Mouse (Mus musculus) CH12.LX (cell line): Measurements from ENCODE around the gene Six5. TPM values are rescaled to one million over a fixed set of nuclear protein-coding genes. Genes with fewer than 3 reads are reported as not detected.
A peak's percentile ranks its signal among the peaks of the same experiment; 100 is the strongest.

Source experiments
- DNase-seq: peaks from one replicate; pipeline ENCODE4 v3.0.0-alpha.2; 2013; ENCODE audit errors: extremely low read depth
- H3K27ac ChIP-seq: 2 replicates; pipeline ENCODE4 v1.5.1; 2012; ENCODE audit warnings: low read depth, mild to moderate bottlenecking, control low read depth, moderate library complexity; ENCODE audit not compliant: insufficient read depth
- H3K27me3 ChIP-seq: replicated peaks from 2 replicates; pipeline ENCODE3; 2012; ENCODE audit warnings: inconsistent platforms
- H3K36me3 ChIP-seq, 2 experiments: replicated peaks in 1 of 2; 2 replicates each; pipeline versions ENCODE3 to v1.6.1; 2012; ENCODE audit warnings: inconsistent platforms in 1 of 2, low read length in 1 of 2, mild to moderate bottlenecking in 1 of 2, mixed read lengths in 1 of 2, moderate library complexity in 1 of 2; ENCODE audit not compliant: control insufficient read depth in 1 of 2, insufficient read depth in 1 of 2
- H3K4me1 ChIP-seq, 2 experiments: 2 replicates each; pipeline ENCODE4 v1.6.1; 2012; ENCODE audit warnings: inconsistent platforms in 1 of 2, moderate library complexity in 1 of 2; ENCODE audit not compliant: insufficient read depth in 2 of 2, control insufficient read depth in 1 of 2
- H3K4me2 ChIP-seq: 2 replicates; pipeline ENCODE4 v1.6.1; 2012; ENCODE audit warnings: low read depth, mild to moderate bottlenecking, control low read depth; ENCODE audit not compliant: poor library complexity, insufficient read depth, severe bottlenecking
- H3K4me3 ChIP-seq, 3 experiments: fragments of 150-350 bp in 1 of 3; sonication (generic) in 1 of 3; replicated peaks in 1 of 3; 2 replicates each; pipeline versions ENCODE3 to v1.5.1; 2011 to 2012; ENCODE audit warnings: low read depth in 2 of 3, low read length in 2 of 3, mild to moderate bottlenecking in 2 of 3, moderate library complexity in 2 of 3, control low read depth in 1 of 3, improper control_type of control experiment in 1 of 3, inconsistent platforms in 1 of 3, mixed read lengths in 1 of 3; ENCODE audit not compliant: poor library complexity in 1 of 3
- H3K79me2 ChIP-seq: replicated peaks from 2 replicates; pipeline ENCODE4 v1.6.1; 2012; ENCODE audit warnings: mild to moderate bottlenecking, moderate library complexity; ENCODE audit not compliant: control insufficient read depth, poor library complexity, insufficient read depth, severe bottlenecking; ENCODE audit errors: extremely low read depth
- H3K9ac ChIP-seq: 2 replicates; pipeline ENCODE4 v1.6.1; 2012; ENCODE audit warnings: low read depth, mild to moderate bottlenecking, control low read depth, moderate library complexity; ENCODE audit not compliant: insufficient read depth
- H3K9me3 ChIP-seq: replicated peaks from 2 replicates; pipeline ENCODE3; 2012; ENCODE audit warnings: low read length, inconsistent platforms, mixed read lengths
- BHLHE40 ChIP-seq: IDR thresholded peaks from 2 replicates; pipeline ENCODE4 v1.6.1; 2011; ENCODE audit warnings: mild to moderate bottlenecking, low read depth, low read length, improper control_type of control experiment
- CHD2 ChIP-seq: IDR thresholded peaks from 2 replicates; pipeline ENCODE4 v1.6.1; 2011; ENCODE audit warnings: low read length, improper control_type of control experiment
- CTCF ChIP-seq, 2 experiments: IDR thresholded peaks in 1 of 2; conservative IDR thresholded peaks in 1 of 2; 2 replicates each; pipeline ENCODE4 v1.5.1; 2011 to 2012; ENCODE audit warnings: low read depth in 2 of 2, low read length in 2 of 2, improper control_type of control experiment in 1 of 2, inconsistent platforms in 1 of 2, mild to moderate bottlenecking in 1 of 2, moderate library complexity in 1 of 2
- ELF1 ChIP-seq: IDR thresholded peaks from 2 replicates; pipeline ENCODE4 v1.6.1; 2014; ENCODE audit warnings: low read depth, mild to moderate bottlenecking, inconsistent platforms, low read length, improper control_type of control experiment
- EP300 ChIP-seq: IDR thresholded peaks from 2 replicates; pipeline ENCODE4 v1.6.1; 2011; ENCODE audit warnings: low read length, improper control_type of control experiment
- IRF4 ChIP-seq: IDR thresholded peaks from 2 replicates; pipeline ENCODE4 v1.6.1; 2014; ENCODE audit warnings: low read depth, mild to moderate bottlenecking, inconsistent platforms, low read length, improper control_type of control experiment
- JUN ChIP-seq: IDR thresholded peaks from 2 replicates; pipeline ENCODE4 v1.6.1; 2011; ENCODE audit warnings: low read depth, mild to moderate bottlenecking, low read length, improper control_type of control experiment, moderate library complexity; ENCODE audit not compliant: insufficient read depth
- KAT2A ChIP-seq: IDR thresholded peaks from 2 replicates; pipeline ENCODE4 v1.6.1; 2012; ENCODE audit warnings: low read length, improper control_type of control experiment, inconsistent platforms; ENCODE audit not compliant: insufficient replicate concordance
- MAZ ChIP-seq: IDR thresholded peaks from 2 replicates; pipeline ENCODE4 v1.6.1; 2012; ENCODE audit warnings: low read depth, mild to moderate bottlenecking, inconsistent platforms, low read length, improper control_type of control experiment, moderate library complexity
- MEF2A ChIP-seq: IDR thresholded peaks from 2 replicates; pipeline ENCODE4 v1.6.1; 2014; ENCODE audit warnings: low read depth, mild to moderate bottlenecking, inconsistent platforms, low read length, improper control_type of control experiment, borderline replicate concordance
- MXI1 ChIP-seq: IDR thresholded peaks from 2 replicates; pipeline ENCODE4 v1.6.1; 2011; ENCODE audit warnings: mild to moderate bottlenecking, low read depth, low read length, improper control_type of control experiment
- MYC ChIP-seq: IDR thresholded peaks from 2 replicates; pipeline ENCODE4 v1.6.1; 2011; ENCODE audit warnings: low read depth, mild to moderate bottlenecking, improper control_type of control experiment, low read length
- NELFE ChIP-seq: IDR thresholded peaks from 2 replicates; pipeline ENCODE4 v1.6.1; 2011; ENCODE audit warnings: low read depth, low read length, improper control_type of control experiment
- NRF1 ChIP-seq: IDR thresholded peaks from 2 replicates; pipeline ENCODE4 v1.6.1; 2014; ENCODE audit warnings: low read depth, mild to moderate bottlenecking, inconsistent platforms, low read length, improper control_type of control experiment, moderate library complexity
- POLR2AphosphoS2 ChIP-seq: IDR thresholded peaks from 2 replicates; pipeline ENCODE4 v1.6.1; 2011; ENCODE audit warnings: low read depth, low read length, improper control_type of control experiment
- RCOR1 ChIP-seq: conservative IDR thresholded peaks from 2 replicates; pipeline ENCODE4 v1.6.1; 2012; ENCODE audit warnings: low read depth, mild to moderate bottlenecking, inconsistent platforms, low read length, improper control_type of control experiment
- SIN3A ChIP-seq: IDR thresholded peaks from 2 replicates; pipeline ENCODE4 v1.6.1; 2012; ENCODE audit warnings: low read length, improper control_type of control experiment, inconsistent platforms
- SMC3 ChIP-seq: IDR thresholded peaks from 2 replicates; pipeline ENCODE4 v1.6.1; 2011; ENCODE audit warnings: low read depth, low read length, improper control_type of control experiment
- TCF12 ChIP-seq: IDR thresholded peaks from 2 replicates; pipeline ENCODE4 v1.6.1; 2014; ENCODE audit warnings: low read depth, mild to moderate bottlenecking, inconsistent platforms, low read length, improper control_type of control experiment
- UBTF ChIP-seq: IDR thresholded peaks from 2 replicates; pipeline ENCODE4 v1.6.1; 2012; ENCODE audit warnings: low read depth, mild to moderate bottlenecking, inconsistent platforms, low read length, improper control_type of control experiment, moderate library complexity
- USF1 ChIP-seq: IDR thresholded peaks from 2 replicates; pipeline ENCODE4 v1.6.1; 2014; ENCODE audit warnings: low read depth, mild to moderate bottlenecking, inconsistent platforms, low read length, improper control_type of control experiment
- USF2 ChIP-seq: conservative IDR thresholded peaks from 2 replicates; pipeline ENCODE4 v1.6.1; 2011; ENCODE audit warnings: low read depth, low read length, improper control_type of control experiment
- ZKSCAN1 ChIP-seq: IDR thresholded peaks from 2 replicates; pipeline ENCODE4 v1.6.1; 2012; ENCODE audit warnings: low read depth, inconsistent platforms, low read length, improper control_type of control experiment, borderline replicate concordance
- ZMIZ1 ChIP-seq: IDR thresholded peaks from 2 replicates; pipeline ENCODE4 v1.6.1; 2012; ENCODE audit warnings: low read depth, mild to moderate bottlenecking, inconsistent platforms, low read length, improper control_type of control experiment
- dilution Hi-C: fragments of 300-500 bp; cut with MboI; formaldehyde crosslinking; loops from 2 replicates; pipeline ENCODE4 v1.14.3; 2020; ENCODE audit warnings: low sequenced_read_pairs; ENCODE audit not compliant: extremely low pct_unique_long_range_greater_than_20kb, extremely low pct_ligation_motif_present
- in situ Hi-C: fragments of 300-500 bp; cut with MboI; formaldehyde crosslinking; loops from 3 replicates; pipeline ENCODE4 v1.14.3; 2019; ENCODE audit warnings: low sequenced_read_pairs, low pct_ligation_motif_present, low pct_unique_long_range_greater_than_20kb, mixed read lengths
- polyA plus RNA-seq: library from polyadenylated mRNA; unstranded; fragments of >175 nt; gene quantifications from 2 replicates; pipeline ENCODE4 v1.2.1, GENCODE M21; 2012; ENCODE audit warnings: low read depth; ENCODE audit not compliant: insufficient read length
- total RNA-seq, 2 experiments: library from RNA; depleted of rRNA; stranded (reverse); fragments of 300-350 nt in 1 of 2; fragments of >200 nt in 1 of 2; gene quantifications; 2 replicates each; pipeline ENCODE4 v1.2.3; 2012 to 2014

Six5 gene
- total and polyA plus RNA-seq, 3 experiments: 0.16 to 1.8 (median 0.33) TPM

DNA sequence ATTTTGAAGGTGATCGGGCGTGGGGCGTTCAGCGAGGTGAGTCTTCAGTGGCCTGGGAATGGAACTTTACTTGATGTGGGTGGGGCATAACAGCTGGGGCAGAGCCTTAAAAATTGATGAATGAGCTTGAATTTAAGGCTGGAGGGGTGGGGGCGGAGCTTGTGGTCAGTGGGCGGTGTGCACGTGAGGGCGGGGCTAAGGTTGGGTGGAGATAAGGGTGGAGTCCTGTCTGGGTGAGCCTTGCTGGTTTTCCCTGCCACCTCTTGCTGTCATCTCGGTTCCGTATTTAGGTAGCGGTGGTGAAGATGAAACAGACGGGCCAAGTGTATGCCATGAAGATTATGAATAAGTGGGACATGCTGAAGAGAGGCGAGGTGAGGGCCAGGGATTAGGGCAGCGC is 8.4 kb upstream of the Six5 start:
- Histone ChIP-seq H3K4me1 (peaks cover 20 to 53% of the 10 kb centered on the region in 2 experiments), H3K9ac (no peak overlapping the region)

DNA sequence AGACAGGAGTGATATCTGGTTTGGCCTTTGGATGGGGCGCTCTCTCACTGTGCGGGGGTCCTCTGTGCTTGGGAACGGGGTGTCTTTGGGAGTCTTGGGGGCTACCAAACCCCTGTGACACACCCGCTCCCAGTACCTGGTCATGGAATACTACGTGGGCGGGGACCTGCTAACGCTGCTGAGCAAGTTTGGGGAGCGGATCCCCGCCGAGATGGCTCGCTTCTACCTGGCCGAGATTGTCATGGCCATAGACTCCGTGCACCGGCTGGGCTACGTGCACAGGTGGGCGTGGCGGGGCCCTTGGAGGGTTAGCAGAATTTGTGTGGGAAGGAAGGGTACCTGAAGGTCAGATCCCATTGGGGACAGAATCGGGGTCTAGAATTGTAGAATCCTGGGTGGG is 7.6 kb upstream of the Six5 start:
- H3K4me1 ChIP-seq: peaks cover 20 to 49% of the 10 kb centered on the region in 2 experiments
- peaks cover 85% of the 10 kb centered on the region for H3K27me3 ChIP-seq
- DNase-seq: no peak
- H3K4me2 ChIP-seq: peak overlapping the region; percentile 79
- no peak overlapping the region for H3K9ac ChIP-seq
- in situ Hi-C loops (no loop called here), dilution Hi-C loops (no loop called here)
- H3K9me3 ChIP-seq: no peaks in the 10 kb centered on the region
- TF ChIP-seq CTCF (conservative IDR thresholded peaks at IDR 0.05 in 1 of 2, IDR thresholded peaks at IDR 0.05 in 1 of 2; ENCODE audit: low read depth in 2 of 2, low read length in 2 of 2): no peak
- TF ChIP-seq MYC: no peak
- no peak for TF ChIP-seq MXI1
- TF ChIP-seq POLR2AphosphoS2: no peak
- no peak for TF ChIP-seq KAT2A
- TF ChIP-seq TCF12: no peak
- no peak for TF ChIP-seq ZKSCAN1
- no peak for TF ChIP-seq NELFE
- no peak for TF ChIP-seq USF1
- TF ChIP-seq SIN3A: no peak
- no peak for TF ChIP-seq CHD2
- no peak for TF ChIP-seq NRF1
- TF ChIP-seq ZMIZ1: no peak
- no peak for TF ChIP-seq MAZ
- H3K27ac ChIP-seq: no peak overlapping the region
- no peaks in the 10 kb centered on the region for H3K36me3 ChIP-seq
- no peaks in the 10 kb centered on the region for H3K79me2 ChIP-seq
- no peak overlapping the region for H3K4me3 ChIP-seq

More for the DNA sequence above, 8.4 kb upstream of the Six5 start:
- no peak overlapping the region for H3K27ac ChIP-seq
- DNase-seq: peak; percentile 82
- dilution Hi-C loops: no loop called here
- TF ChIP-seq ELF1 (no peak), IRF4 (peak; percentile 42; the same call in 1 of the 2 replicates), NELFE (no peak), TCF12 (no peak), USF2 (no peak; the same call in 1 of the 2 replicates), EP300 (no peak), SMC3 (no peak), RCOR1 (no peak), JUN (no peak), UBTF (no peak), MEF2A (no peak), CTCF (conservative IDR thresholded peaks at IDR 0.05 in 1 of 2, IDR thresholded peaks at IDR 0.05 in 1 of 2; ENCODE audit: low read depth in 2 of 2, low read length in 2 of 2) (no peak), BHLHE40 (peak; percentile 93)
- TF ChIP-seq, all 38 proteins: peak for 2
- Histone ChIP-seq H3K4me2 (peak overlapping the region; percentile 79), H3K36me3 (no peaks in the 10 kb centered on the region), H3K27me3 (peaks cover 85% of the 10 kb centered on the region), H3K4me3 (no peak overlapping the region), H3K9me3 (no peaks in the 10 kb centered on the region), H3K79me2 (no peaks in the 10 kb centered on the region)
- in situ Hi-C loops: no loop called here
